Mouse (Mus musculus) heart, embryonic 12.5 days (tissue): Measurements from ENCODE around the gene Cyp27b1. TPM values are rescaled to one million over a fixed set of nuclear protein-coding genes. Genes with fewer than 3 reads are reported as not detected.
A peak's percentile ranks its signal among the peaks of the same experiment; 100 is the strongest.

Source experiments
- ATAC-seq: fragments of 200-750 bp; cut with Nextera tagmentation; 2 replicates; pipeline ENCODE4 v1.8.0; 2017; ENCODE audit warnings: moderate TSS enrichment, moderate library complexity; ENCODE audit not compliant: insufficient number of reproducible peaks, low FRiP score
- H3K27ac ChIP-seq: fragments of 300-500 bp; sonication (generic); 2 replicates; pipeline ENCODE4 v1.5.1; 2016; ENCODE audit warnings: mild to moderate bottlenecking, moderate library complexity; ENCODE audit not compliant: poor library complexity, severe bottlenecking
- H3K27me3 ChIP-seq: fragments of 300-500 bp; sonication (generic); replicated peaks from 2 replicates; pipeline ENCODE4 v1.6.1; 2016; ENCODE audit warnings: mild to moderate bottlenecking, moderate library complexity
- H3K36me3 ChIP-seq: fragments of 300-500 bp; sonication (generic); 2 replicates; pipeline ENCODE4 v1.6.1; 2016; ENCODE audit warnings: mild to moderate bottlenecking, moderate library complexity
- H3K4me1 ChIP-seq: fragments of 300-500 bp; sonication (generic); replicated peaks from 2 replicates; pipeline ENCODE4 v1.6.1; 2016; ENCODE audit warnings: mild to moderate bottlenecking
- H3K4me2 ChIP-seq: fragments of 300-500 bp; sonication (generic); 2 replicates; pipeline ENCODE4 v1.6.1; 2016; ENCODE audit warnings: mild to moderate bottlenecking, moderate library complexity
- H3K4me3 ChIP-seq: fragments of 300-500 bp; sonication (generic); 2 replicates; pipeline ENCODE4 v1.5.1; 2016; ENCODE audit warnings: mild to moderate bottlenecking
- H3K9ac ChIP-seq: fragments of 300-500 bp; sonication (generic); 2 replicates; pipeline ENCODE4 v1.6.1; 2016; ENCODE audit warnings: mild to moderate bottlenecking, moderate library complexity
- H3K9me3 ChIP-seq: fragments of 300-500 bp; sonication (generic); replicated peaks from 2 replicates; pipeline ENCODE4 v1.6.1; 2016; ENCODE audit warnings: mild to moderate bottlenecking, moderate library complexity
- WGBS: fragments of 180-500 bp; shearing (Covaris S2); methylation state at CpG from one replicate; pipeline ENCODE4 v1.1.7; 2016; 5-methylcytosine and 5-hydroxymethylcytosine counted together
- polyA plus RNA-seq: library from polyadenylated mRNA; unstranded; fragments of >200 nt; fragmentation: Nextera tagmentation; extraction: Ambion mirVana; gene quantifications from 2 replicates; pipeline ENCODE4 v1.2.1, GENCODE M21; 2016

The Cyp27b1 gene
- polyA plus RNA-seq, 1 experiment from 2014 or later: 0.18 TPM

DNA sequence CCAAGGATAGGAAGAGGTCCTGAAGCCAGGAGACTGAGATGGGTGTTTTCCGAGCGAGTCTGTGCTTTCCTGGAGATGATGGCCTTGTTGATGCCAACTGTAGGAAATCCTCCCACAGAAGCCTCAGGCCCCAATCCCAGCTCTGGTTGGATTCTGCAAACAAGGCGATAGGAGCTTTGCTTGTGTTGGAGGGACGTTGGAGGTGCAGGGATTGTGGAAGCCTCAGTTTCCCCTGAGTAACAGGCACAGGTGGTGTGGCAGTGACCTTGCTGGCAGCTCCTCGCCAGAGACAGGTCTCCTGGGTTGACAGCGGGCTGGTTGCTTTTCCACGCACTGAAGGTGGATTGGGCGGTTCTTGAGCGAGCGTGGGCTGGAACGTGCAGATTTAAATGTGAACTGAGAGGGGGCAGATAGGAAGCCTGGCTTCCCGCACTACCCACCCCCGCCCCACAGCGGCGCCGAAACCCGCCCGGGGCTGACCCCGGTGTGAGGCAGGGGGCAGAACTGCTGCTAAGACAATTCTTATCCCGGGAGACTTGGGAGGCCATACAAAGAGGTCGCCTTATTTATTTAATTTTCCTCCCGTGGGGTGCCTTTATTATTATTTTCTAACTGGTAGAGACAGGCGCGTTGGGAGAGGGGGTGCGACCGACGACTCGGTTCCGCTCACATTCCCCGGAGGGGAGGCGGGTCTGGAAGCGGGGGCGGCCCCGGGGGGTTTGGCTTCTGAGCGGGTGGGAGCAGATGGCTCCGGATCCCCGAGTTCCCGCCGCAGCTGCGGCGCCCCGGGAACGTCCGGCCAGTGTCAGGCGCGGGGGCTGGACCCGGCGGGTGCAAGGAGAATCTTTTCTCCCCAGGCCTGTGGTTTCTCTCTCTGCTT, 33.1 kb downstream of the Cyp27b1 start:
- Histone ChIP-seq H3K9me3 (no peaks in the 10 kb centered on the region), H3K4me1 (peaks cover 31% of the 10 kb centered on the region), H3K27me3 (peaks cover 95% of the 10 kb centered on the region), H3K4me2 (peak overlapping the region; percentile 60), H3K4me3 (peak overlapping the region; percentile 28), H3K27ac (no peak overlapping the region), H3K36me3 (no peaks in the 10 kb centered on the region), H3K9ac (peak overlapping the region; percentile 37; the same call in 1 of the 2 replicates)
- ATAC-seq: no peak
- WGBS: 2% methylated on average over 48 of the region's 48 CpGs

DNA sequence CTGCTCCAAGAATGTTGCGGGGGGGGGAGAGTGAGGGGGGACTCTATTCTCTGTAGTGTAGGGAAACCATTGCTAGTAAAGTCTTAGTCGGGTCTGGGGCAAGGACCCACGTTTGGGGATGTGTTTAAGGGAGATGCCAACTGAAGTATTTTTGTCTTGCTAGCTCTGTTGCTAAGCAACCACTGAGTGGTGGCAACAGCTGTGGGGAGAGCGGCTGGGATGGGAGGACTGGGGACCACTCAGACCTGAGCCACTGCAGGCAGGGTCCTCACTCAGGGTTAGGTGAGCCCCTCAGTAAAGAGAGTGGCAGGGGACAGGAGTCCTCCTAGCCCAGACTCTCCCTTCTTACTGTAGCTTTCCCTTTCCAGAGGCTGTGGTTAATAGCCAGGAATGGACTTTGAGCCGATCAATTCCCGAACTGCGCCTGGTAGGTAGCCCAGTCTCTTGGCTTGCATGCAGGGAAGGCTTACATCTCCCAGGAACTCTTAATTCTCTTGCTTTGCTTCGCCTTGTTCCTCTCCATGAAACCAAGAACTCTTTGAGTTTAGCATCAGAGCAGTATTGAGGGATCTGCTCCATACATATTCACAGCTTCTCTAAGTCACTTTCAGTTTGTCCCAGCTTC, 34.1 kb downstream of the Cyp27b1 start:
- ATAC-seq: no peak
- H3K4me3 ChIP-seq: no peak overlapping the region

DNA sequence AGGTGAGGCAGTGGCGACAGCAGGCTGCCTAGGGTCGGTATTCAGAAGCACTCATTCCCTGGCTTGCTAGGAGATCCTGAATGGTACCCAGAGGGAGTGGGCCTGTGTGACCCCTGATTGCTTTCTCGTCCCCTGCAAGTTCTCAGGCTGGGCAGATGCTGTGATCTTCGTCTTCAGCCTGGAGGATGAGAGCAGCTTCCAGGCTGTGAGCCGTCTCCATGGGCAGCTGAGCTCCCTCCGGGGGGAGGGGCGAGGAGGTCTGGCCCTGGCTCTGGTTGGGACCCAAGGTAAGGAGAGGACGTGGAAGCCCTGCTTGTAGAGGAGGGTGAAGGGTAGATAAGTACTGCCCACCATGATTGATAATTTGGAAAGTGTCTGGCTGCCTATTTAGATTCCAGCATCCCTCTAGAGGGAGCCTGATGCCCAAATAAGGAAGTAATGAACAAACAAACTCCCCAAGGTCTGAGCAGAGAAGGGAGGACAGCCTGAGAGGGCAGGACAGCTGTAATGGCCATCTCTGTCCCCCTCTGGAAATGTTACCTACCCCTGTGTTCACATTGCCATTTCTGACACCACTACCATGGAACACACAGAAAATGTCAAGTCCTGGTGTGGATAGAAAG, 35.4 kb downstream of the Cyp27b1 start:
- Histone ChIP-seq H3K9me3 (no peaks in the 10 kb centered on the region), H3K4me3 (no peak overlapping the region), H3K4me1 (peaks cover 29% of the 10 kb centered on the region), H3K9ac (no peak overlapping the region), H3K36me3 (no peaks in the 10 kb centered on the region), H3K27me3 (peaks cover 94% of the 10 kb centered on the region), H3K4me2 (no peak overlapping the region), H3K27ac (no peak overlapping the region)
- no peak for ATAC-seq
- WGBS: 27% methylated on average over 8 of the region's 8 CpGs

More for the DNA sequence above, 34.1 kb downstream of the Cyp27b1 start:
- Histone ChIP-seq H3K4me1 (peaks cover 31% of the 10 kb centered on the region), H3K9ac (no peak overlapping the region), H3K27ac (no peak overlapping the region), H3K4me2 (no peak overlapping the region), H3K27me3 (peaks cover 93% of the 10 kb centered on the region), H3K9me3 (no peaks in the 10 kb centered on the region), H3K36me3 (no peaks in the 10 kb centered on the region)
- 28% methylated on average over 8 of the region's 8 CpGs for WGBS

DNA sequence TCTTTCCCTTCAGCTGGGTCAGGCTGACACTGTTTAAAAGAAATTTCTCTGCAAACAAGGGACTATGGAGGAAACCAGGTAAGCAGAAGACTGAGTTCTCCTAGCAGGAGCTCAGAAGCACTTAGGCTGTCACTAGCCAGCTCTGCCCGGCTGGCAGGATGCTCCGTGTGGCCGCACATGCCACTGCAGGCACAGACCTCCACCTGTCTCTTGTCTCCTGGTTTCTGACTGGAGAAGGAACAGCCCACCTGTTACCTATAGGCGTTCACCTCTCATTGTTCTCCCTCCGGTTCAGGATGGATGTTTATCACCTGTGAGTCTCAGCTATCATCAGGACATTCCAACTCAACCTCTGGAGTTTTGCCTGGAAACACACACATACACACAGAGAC, 35.9 kb downstream of the Cyp27b1 start:
- Histone ChIP-seq H3K36me3 (no peaks in the 10 kb centered on the region), H3K27me3 (peaks cover 93% of the 10 kb centered on the region), H3K9ac (no peak overlapping the region), H3K4me3 (no peak overlapping the region), H3K4me1 (peaks cover 24% of the 10 kb centered on the region), H3K27ac (no peak overlapping the region), H3K4me2 (no peak overlapping the region), H3K9me3 (no peaks in the 10 kb centered on the region)
- ATAC-seq: no peak
- WGBS: 43% methylated on average over 5 of the region's 5 CpGs

DNA sequence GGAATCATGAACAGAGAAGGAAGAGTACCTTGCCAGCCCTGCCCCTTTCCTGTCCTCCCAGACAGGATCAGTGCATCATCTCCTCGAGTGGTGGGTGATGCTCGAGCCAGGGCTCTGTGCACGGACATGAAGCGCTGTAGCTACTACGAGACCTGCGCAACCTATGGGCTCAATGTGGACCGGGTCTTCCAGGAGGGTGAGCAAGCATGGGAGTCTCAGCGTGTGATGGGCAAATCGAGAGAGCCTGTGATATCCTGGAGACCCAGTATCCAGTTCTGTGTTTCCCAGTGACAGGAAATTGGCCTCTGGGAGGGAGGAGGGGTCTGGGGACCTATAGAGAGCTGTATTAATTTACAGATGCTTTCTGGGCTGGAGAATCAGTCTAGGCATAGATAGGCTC, 37.0 kb downstream of the Cyp27b1 start:
- H3K27me3 ChIP-seq: peaks cover 93% of the 10 kb centered on the region
- H3K36me3 ChIP-seq: no peaks in the 10 kb centered on the region
- no peak overlapping the region for H3K4me2 ChIP-seq
- no peak for ATAC-seq
- no peak overlapping the region for H3K4me3 ChIP-seq
- H3K9me3 ChIP-seq: no peaks in the 10 kb centered on the region
- H3K4me1 ChIP-seq: peaks cover 13% of the 10 kb centered on the region
- H3K27ac ChIP-seq: no peak overlapping the region
- WGBS: 74% methylated on average over 9 of the region's 9 CpGs
- H3K9ac ChIP-seq: no peak overlapping the region

DNA sequence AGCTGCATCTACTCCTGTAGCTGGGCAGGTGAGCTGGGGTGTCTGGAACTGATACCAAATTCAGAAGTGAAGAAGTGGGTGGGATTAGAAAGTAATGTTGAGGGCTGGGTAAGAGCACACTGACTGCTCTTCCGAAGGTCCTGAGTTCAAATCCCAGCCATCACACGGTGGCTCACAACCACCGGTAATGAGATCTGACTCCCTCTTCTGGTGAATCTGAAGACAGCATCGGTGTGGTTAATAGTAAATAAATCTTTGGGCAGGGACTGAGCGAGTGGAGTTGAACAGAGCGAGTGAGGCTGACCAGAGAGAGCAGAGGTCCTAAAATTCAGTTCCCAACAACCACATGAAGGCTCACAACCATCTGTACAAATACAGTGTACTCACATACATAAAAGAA, 37.6 kb downstream of the Cyp27b1 start:
- WGBS: 61% methylated on average over 6 of the region's 6 CpGs
- Histone ChIP-seq H3K4me3 (no peak overlapping the region), H3K27ac (no peak overlapping the region), H3K27me3 (peaks cover 93% of the 10 kb centered on the region), H3K4me2 (no peak overlapping the region), H3K9me3 (no peaks in the 10 kb centered on the region), H3K9ac (no peak overlapping the region), H3K36me3 (no peaks in the 10 kb centered on the region), H3K4me1 (peaks cover 12% of the 10 kb centered on the region)
- no peak for ATAC-seq

DNA sequence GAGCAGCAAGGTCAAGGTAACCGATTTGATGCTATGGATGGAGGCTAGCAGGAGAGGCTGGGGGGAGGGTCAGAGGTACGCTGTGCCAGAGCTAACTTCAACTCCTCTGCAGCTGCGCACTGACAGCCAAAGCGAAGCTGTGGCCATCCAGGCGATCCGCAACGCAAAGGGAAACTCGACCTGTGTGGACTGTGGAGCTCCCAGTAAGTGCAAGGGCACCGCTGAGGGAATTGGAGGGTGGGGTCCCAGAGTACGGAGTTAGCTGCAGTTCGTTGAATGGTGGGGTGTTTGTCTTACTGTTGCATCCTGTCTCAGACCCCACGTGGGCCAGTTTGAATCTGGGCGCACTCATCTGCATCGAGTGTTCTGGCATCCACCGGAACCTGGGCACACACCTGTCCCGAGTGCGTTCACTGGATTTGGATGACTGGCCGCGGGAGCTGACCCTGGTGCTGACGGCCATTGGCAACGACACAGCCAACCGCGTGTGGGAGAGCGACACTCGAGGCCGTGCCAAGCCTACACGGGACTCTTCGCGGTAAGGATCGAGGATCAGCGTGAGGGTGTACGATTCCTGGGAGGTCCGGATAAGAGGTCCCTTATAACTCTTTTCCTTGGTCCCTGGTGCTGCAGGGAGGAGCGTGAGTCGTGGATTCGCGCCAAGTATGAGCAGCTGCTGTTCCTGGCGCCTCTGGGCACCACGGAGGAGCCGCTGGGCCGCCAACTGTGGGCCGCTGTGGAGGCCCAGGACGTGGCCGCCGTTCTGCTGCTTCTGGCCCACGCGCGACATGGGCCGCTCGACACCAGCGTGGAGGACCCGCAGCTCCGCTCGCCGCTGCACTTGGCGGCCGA, 42.7 kb downstream of the Cyp27b1 start:
- Histone ChIP-seq H3K4me1 (peaks cover 21% of the 10 kb centered on the region), H3K4me2 (peak overlapping the region; percentile 26), H3K4me3 (peak overlapping the region; percentile 27), H3K9me3 (no peaks in the 10 kb centered on the region), H3K36me3 (peaks cover 4% of the 10 kb centered on the region; the same call in 1 of the 2 replicates), H3K9ac (no peak overlapping the region), H3K27ac (no peak overlapping the region), H3K27me3 (peaks cover 77% of the 10 kb centered on the region)
- 11% methylated on average over 57 of the region's 57 CpGs for WGBS
- no peak for ATAC-seq

DNA sequence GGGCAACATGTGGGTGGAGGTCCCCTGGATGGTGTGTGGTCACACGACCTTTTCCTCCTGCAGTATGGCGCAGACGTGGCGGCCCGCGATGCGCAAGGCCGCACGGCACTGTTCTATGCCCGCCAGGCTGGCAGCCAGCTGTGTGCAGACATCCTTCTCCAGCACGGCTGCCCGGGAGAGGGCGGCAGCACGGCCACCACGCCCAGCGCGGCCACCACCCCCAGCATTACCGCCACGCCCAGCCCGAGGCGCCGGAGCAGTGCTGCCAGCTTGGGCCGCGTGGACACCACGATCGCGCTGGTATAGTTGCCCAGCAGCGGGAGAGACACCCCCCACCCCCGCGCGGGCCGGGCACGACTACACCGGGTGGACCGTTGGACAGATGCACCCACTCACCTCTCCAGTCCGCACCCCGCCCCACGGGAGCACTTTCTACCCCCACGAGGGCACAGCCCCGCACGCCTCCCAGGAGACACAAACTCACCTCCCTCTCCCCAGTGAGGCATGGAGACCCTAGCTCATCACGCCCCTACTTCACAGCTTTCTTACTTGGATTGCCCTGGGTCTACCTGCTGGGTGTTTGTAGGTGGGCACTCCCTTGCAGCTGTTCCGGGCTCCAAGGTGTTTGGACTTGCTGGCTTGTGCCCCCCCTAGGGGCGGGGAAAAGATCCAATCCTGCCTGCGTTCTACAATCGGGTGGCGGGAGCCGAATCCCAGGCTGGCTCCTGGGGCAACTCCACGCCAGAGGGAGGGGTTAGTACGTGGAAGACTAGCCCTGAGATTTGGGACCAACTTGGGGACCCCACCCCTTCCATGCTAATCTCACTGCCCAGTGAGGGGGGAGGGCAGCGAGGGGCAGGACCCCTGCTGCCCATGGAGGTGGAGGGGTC, 43.7 kb downstream of the Cyp27b1 start:
- Histone ChIP-seq H3K4me2 (peak overlapping the region; percentile 26), H3K4me1 (peaks cover 21% of the 10 kb centered on the region), H3K9me3 (no peaks in the 10 kb centered on the region), H3K9ac (no peak overlapping the region), H3K27me3 (peaks cover 72% of the 10 kb centered on the region), H3K4me3 (peak overlapping the region; percentile 27), H3K36me3 (peaks cover 13% of the 10 kb centered on the region), H3K27ac (no peak overlapping the region)
- 9% methylated on average over 42 of the region's 51 CpGs for WGBS
- no peak for ATAC-seq

DNA sequence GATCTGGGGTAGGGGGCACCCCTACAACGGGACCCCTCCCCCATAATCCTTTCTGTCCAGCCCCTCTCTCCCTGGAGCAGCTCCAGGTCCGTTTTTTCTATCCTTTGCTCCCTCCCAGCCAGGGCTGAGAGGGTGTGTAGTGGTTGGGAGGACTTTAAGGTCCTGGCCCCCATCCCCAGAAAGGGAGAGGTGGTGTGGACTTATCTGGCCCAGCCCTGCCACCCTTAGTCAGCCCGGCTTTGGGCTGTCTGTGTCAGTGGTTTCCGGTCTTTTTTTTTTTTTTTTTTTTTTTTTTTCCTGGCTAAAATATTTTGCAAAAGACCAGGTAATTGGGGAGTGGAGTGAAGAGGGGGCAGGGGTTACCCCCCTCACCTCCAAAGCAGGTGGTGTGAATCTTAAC, 44.7 kb downstream of the Cyp27b1 start:
- ATAC-seq: no peak
- H3K4me1 ChIP-seq: peaks cover 21% of the 10 kb centered on the region
- H3K9me3 ChIP-seq: no peaks in the 10 kb centered on the region
- H3K4me3 ChIP-seq: no peak overlapping the region
- H3K27me3 ChIP-seq: peaks cover 64% of the 10 kb centered on the region
- H3K27ac ChIP-seq: no peak overlapping the region
- peaks cover 23% of the 10 kb centered on the region for H3K36me3 ChIP-seq
- no peak overlapping the region for H3K9ac ChIP-seq
- H3K4me2 ChIP-seq: no peak overlapping the region
- WGBS: 43% methylated on average over 4 of the region's 4 CpGs

DNA sequence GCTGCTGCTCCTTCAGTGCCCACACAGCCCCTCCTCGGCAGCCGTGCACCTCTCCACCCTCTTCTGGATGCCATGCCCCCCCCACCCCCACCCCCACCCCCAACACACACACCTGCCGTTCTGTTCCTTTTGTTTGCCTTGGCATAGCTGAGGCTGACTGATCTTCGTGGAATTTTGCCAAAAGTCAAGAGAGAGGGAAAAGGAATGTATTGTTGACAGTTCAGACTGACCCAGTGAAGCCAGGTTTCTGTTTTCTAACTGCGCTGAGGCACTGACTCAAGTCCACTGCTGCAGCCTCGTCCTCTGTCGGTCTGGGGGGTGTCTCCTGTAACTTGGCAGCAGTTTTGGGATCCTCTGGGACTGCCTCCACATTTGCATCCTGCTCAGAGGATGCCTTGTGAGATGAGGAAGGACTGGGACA, 46.3 kb downstream of the Cyp27b1 start:
- Histone ChIP-seq H3K4me2 (no peak overlapping the region; the same call in 1 of the 2 replicates), H3K27ac (no peak overlapping the region), H3K27me3 (peaks cover 49% of the 10 kb centered on the region), H3K4me1 (peaks cover 21% of the 10 kb centered on the region), H3K4me3 (no peak overlapping the region), H3K9me3 (no peaks in the 10 kb centered on the region), H3K9ac (peak overlapping the region; percentile 20; the same call in 1 of the 2 replicates), H3K36me3 (peaks cover 40% of the 10 kb centered on the region)
- no peak for ATAC-seq
- 40% methylated on average over 7 of the region's 7 CpGs for WGBS
